Mouse (Mus musculus) Patski (cell line): ENCODE data around the gene Adamts5. TPM values are rescaled to one million over a fixed set of nuclear protein-coding genes. Genes with fewer than 3 reads are reported as not detected.

Experiments used
- ATAC-seq: fragments of 100-300 bp; one replicate; pipeline ENCODE4 v1.8.0; 2021
- CTCF ChIA-PET: fragments of 350-600 bp; sonication (Branson Sonifier 250); formaldehyde crosslinking; loops from one replicate; lab custom pipeline; 2022; ENCODE audit warnings: inconsistent platforms; lab: Charles Lee
- POLR2A ChIA-PET: fragments of 350-600 bp; sonication (Branson Sonifier 250); formaldehyde crosslinking; loops from one replicate; lab custom pipeline; 2022; ENCODE audit warnings: antibody characterized with exemption, inconsistent platforms; lab: Charles Lee
- DNase-seq: peaks from one replicate; pipeline ENCODE4 v3.0.0-alpha.2; 2011; ENCODE audit warnings: low read depth, low spot score
- H3K27me3 ChIP-seq: fragments of 371-371 bp; one replicate; pipeline ENCODE4 v1.5.1; 2021
- CTCF ChIP-seq: fragments of 100-300 bp; IDR thresholded peaks from one replicate; pipeline ENCODE4 v1.5.1; 2021
- in situ Hi-C: fragments of 300-500 bp; cut with MboI; formaldehyde crosslinking; loops from 3 replicates; pipeline ENCODE4 v1.11.1; 2018; ENCODE audit warnings: low pct_unique_long_range_greater_than_20kb, mixed read lengths
- polyA plus RNA-seq: library from polyadenylated mRNA; unstranded; gene quantifications from one replicate; pipeline ENCODE4 v1.2.3, GENCODE M21; 2021

Gene Adamts5
- 49.1 TPM for polyA plus RNA-seq

GRCm38 (mm10) chr16:85901581-85901910, at the start of gene Adamts5:
Adamts5 (minus strand) TSS chr16:85901828.
- in situ Hi-C loops: loop anchor here (5.0 kb wide), 1 partner anchor 401 kb away; no protein-coding TSS in a partner anchor
- DNase-seq (no peak), ATAC-seq (peak; percentile 1)
- CTCF ChIA-PET: no interaction called here
- no peak for TF ChIP-seq CTCF
- no peaks in the 10 kb centered on the region for H3K27me3 ChIP-seq
- POLR2A ChIA-PET: interaction anchor here (0.6 kb wide), 1 partner anchor 25 kb away, joined by 4 read pairs; no protein-coding TSS in a partner anchor

DNA sequence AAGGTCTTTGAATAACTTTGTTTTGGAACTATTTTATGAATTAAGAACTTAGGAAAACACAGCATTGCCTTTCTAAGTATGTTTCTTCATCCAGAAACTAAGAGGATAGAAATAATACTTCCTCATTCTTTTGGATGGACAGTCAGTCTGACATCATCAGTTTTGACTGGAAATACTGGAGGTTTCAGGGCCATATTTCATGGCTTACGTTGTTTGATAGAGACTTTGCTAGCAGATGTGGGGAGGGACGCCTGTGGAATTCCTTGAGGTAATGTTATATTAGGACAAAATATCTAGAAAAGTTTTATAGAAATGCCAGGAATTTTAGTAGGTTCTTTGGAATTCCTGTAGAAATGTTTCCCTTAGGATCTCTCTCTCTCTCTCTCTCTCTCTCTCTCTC, 48.7 kb upstream of the Adamts5 start:
- no peak for TF ChIP-seq CTCF
- no peaks in the 10 kb centered on the region for H3K27me3 ChIP-seq
- CTCF ChIA-PET: no interaction called here
- ATAC-seq (no peak), DNase-seq (no peak)
- POLR2A ChIA-PET: no interaction called here
- in situ Hi-C loops: no loop called here

DNA sequence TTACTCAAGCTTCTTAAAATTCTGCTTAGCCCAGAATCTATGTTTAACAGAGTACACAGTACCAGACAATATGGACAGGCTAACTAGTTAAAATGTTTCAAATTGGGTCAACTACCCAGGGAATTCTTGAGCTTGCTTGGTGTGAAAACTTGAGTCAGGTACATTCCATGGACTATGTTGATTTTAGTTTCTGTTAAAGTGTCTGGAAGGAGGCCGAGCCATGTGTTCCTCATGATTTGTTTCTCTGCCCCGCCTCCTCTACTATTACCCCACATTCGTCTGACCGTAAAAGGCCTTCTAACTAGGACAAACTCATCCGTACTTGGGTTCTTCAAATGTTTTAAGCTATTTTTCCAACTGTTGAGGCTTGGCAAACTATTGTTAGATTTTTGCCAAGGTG, 24.4 kb upstream of the Adamts5 start:
- no peaks in the 10 kb centered on the region for H3K27me3 ChIP-seq
- in situ Hi-C loops: no loop called here
- DNase-seq: no peak
- ATAC-seq: no peak
- TF ChIP-seq CTCF: no peak
- ChIA-PET POLR2A (interaction anchor here (0.7 kb wide), 1 partner anchor 24 kb away, joined by 4 read pairs; the partner anchor contains the start of gene Adamts5), CTCF (no interaction called here)

DNA sequence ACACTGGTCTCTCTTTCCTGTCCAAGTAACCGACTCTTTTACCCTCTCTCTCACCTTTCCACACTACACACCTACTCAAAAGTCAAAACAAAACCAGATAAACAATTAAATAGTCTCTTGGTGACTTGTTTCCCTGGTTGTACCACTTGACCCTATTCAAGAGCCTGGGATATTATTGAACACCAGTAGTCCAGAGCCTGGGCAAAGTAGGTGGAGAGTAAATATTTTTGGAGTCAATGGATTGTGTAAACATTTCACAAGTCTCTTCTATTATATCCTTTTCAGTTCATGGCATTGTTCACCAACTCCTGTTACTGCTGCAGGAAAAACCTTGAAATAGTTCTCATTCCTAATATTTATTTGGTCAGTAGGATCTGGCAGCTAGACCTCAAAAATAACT, 20.8 kb upstream of the Adamts5 start:
- H3K27me3 ChIP-seq: no peaks in the 10 kb centered on the region
- in situ Hi-C loops: no loop called here
- POLR2A ChIA-PET: no interaction called here
- TF ChIP-seq CTCF: no peak
- no peak for ATAC-seq
- no peak for DNase-seq
- CTCF ChIA-PET: no interaction called here

GRCm38 (mm10) chr16:85920122-85920521, 18.5 kb upstream of the Adamts5 start:
- H3K27me3 ChIP-seq: no peaks in the 10 kb centered on the region
- DNase-seq (no peak), ATAC-seq (no peak)
- in situ Hi-C loops: no loop called here
- no peak for TF ChIP-seq CTCF
- ChIA-PET POLR2A (no interaction called here), CTCF (no interaction called here)

DNA sequence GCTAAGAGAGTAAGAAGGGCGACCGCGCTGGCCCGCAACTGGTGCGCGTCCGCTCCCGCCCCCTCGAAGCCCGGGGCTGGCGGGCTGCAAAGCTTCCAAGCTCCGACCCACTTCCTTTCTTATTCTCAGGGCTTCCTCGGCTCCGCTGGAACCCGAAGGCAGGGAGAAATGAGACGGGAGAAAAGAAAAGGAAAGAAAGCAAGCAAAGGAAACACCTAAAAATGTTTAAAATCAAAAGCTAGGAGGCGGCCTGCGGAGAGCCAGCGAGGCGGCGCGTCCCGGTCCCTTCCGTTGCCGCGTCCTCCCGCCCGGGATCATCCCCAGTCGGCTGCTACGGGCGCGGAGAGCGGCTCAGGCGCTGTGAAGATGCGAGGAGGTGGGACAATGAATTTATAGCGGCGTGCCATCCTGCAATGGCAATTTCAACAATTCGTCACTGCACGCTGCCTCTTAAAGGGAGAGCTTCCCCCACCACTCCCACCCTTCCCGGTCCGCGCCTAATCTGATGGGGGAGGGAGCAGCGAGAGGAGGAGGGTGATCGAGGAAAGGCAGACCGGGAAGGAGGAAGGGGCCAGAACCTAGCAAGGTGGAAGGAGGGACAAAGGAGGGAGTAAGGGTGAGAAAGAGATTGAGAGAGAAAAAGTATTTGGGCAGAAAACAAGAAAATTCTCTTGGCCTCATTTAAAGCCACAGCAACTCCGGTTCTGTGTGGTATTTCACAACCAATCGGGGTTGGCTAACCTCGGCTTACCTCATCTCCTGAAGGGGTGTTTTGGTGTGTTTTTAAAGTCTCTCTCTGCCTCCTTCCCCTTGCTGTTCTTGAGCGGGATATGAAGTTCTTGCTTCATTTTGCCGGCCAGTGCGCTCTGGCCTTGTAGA, 687 bp downstream of the Adamts5 start:
- no peak for TF ChIP-seq CTCF
- ChIA-PET POLR2A (interaction anchor here (0.8 to 1.3 kb wide), 2 partner anchors 13 to 194 kb away, joined by 3 read pairs; no protein-coding TSS in a partner anchor), CTCF (no interaction called here)
- in situ Hi-C loops: loop anchor here (5.0 kb wide), 1 partner anchor 401 kb away; no protein-coding TSS in a partner anchor
- peak; percentile 59 for ATAC-seq
- DNase-seq: no peak
- no peaks in the 10 kb centered on the region for H3K27me3 ChIP-seq

- H3K27me3 ChIP-seq: no peaks in the 10 kb centered on the region
- in situ Hi-C loops: loop anchor here (5.0 to 10.0 kb wide), 2 partner anchors 402 to 505 kb away; no protein-coding TSS in a partner anchor
- CTCF ChIA-PET: interaction anchor here (1.8 kb wide), 1 partner anchor 402 kb away, joined by 4 read pairs; no protein-coding TSS in a partner anchor
- POLR2A ChIA-PET: interaction anchor here (0.8 to 1.3 kb wide), 2 partner anchors 12 to 195 kb away, joined by 3 read pairs; no protein-coding TSS in a partner anchor
- no peak for TF ChIP-seq CTCF
- ATAC-seq (peak; percentile 1), DNase-seq (no peak)
Observed at GRCm38 (mm10) chr16:85899790-85900587, 1.6 kb downstream of the Adamts5 start.

GRCm38 (mm10) chr16:85899301-85899721, 2.3 kb downstream of the Adamts5 start:
- ATAC-seq: peak; percentile 45
- ChIA-PET CTCF (interaction anchor here (1.8 kb wide), 1 partner anchor 403 kb away, joined by 4 read pairs; no protein-coding TSS in a partner anchor), POLR2A (interaction anchor here (0.5 to 1.3 kb wide), 2 partner anchors 11 to 1348 kb away, joined by 3 to 5 read pairs; no protein-coding TSS in a partner anchor)
- no peak for DNase-seq
- no peaks in the 10 kb centered on the region for H3K27me3 ChIP-seq
- in situ Hi-C loops: loop anchor here (10.0 kb wide), 1 partner anchor 505 kb away; no protein-coding TSS in a partner anchor
- no peak for TF ChIP-seq CTCF

DNA sequence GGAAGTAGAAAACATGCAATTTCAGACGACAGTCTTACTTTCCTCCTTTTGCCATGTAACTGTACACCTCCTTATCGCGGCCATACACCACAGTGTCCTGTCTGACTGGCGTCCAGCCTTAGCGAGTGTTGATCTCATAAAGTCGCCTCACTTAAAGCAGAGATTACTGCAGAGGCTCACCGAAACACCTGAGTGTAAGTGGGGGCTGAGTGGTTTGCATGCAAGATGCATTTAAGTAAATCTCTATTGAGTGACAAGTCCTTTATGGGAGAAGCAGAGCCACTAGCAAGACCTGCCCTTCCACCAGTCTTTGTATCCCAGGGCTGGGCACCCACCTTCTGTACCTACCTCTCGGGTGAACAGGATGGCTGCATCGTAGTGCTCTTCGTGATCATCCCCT, 2.8 kb downstream of the Adamts5 start:
- DNase-seq (no peak), ATAC-seq (no peak)
- no peaks in the 10 kb centered on the region for H3K27me3 ChIP-seq
- TF ChIP-seq CTCF: no peak
- in situ Hi-C loops: loop anchor here (10.0 kb wide), 1 partner anchor 506 kb away; no protein-coding TSS in a partner anchor
- POLR2A ChIA-PET: interaction anchor here (0.5 kb wide), 1 partner anchor 1348 kb away, joined by 5 read pairs; no protein-coding TSS in a partner anchor
- CTCF ChIA-PET: interaction anchor here (1.8 kb wide), 1 partner anchor 403 kb away, joined by 4 read pairs; no protein-coding TSS in a partner anchor

DNA sequence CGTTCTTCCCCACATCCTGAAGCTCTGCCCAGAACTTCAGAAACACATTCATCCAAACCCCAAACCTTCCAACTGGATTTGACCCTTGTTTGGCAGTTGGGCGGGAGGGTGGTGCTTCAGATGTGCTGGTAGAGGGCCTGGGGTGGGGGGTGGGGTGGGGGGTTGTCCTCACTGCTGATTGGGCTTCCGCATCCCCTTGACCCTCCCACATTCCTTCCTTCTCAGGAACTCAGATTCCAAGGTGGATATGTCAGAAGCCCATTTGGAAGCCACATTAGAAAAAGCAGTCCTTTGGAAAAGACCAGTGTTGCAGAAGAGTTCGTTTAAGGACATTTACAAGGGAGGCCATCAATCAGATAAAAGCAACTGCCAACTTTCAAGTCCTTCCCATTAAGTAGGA, 3.2 kb downstream of the Adamts5 start:
- CTCF ChIA-PET: interaction anchor here (1.8 kb wide), 1 partner anchor 403 kb away, joined by 4 read pairs; no protein-coding TSS in a partner anchor
- DNase-seq (no peak), ATAC-seq (no peak)
- no peak for TF ChIP-seq CTCF
- no peaks in the 10 kb centered on the region for H3K27me3 ChIP-seq
- POLR2A ChIA-PET: interaction anchor here (0.8 kb wide), 1 partner anchor 9 kb away, joined by 4 read pairs; no protein-coding TSS in a partner anchor
- in situ Hi-C loops: loop anchor here (10.0 kb wide), 1 partner anchor 506 kb away; no protein-coding TSS in a partner anchor
